Mouse (Mus musculus) liver, embryonic 18 days (tissue): ENCODE measurements around the gene Mettl14. TPM values are rescaled to one million over a fixed set of nuclear protein-coding genes. Genes with fewer than 3 reads are reported as not detected.

ENCODE experiments used
- polyA plus RNA-seq: library from polyadenylated mRNA; depleted of rRNA; stranded (reverse); fragments of >200 nt; gene quantifications from 2 replicates; pipeline ENCODE4 v1.2.3, GENCODE M21; 2012; rRNA removed

Gene Mettl14
- 4.3 and 4.8 TPM in 2 replicates for polyA plus RNA-seq

DNA sequence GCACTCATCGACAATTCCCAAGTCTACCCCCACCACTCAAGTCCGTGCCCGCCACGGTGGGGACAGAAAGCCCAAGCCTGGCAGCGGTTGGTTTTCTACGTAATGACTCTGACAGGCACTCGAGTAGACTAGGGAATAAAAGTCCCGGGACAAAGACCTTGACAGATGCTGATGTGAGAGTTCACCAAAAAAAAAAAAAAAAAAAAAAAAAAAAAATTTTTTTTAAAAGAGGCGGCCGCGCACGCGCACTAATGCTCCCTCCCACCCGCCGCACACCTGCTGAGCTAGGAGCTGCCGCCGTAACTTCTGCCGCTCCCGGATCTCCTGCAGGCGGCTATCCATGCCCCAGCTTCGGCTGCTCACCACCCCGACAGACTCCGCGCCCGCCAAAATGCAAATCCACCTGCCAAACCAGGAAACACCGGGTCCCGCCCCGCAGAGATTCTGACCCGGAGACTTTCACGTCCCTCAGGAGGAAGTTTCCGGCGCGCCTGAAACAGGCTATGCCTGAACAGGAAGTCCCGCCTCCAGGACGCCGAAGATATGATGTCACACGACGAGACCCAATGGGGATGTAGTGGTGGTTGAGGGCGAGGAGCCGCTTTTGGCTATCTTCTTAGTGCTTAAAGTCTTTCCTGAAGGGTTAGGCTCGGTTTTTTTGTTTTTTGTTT, at the start of gene Mettl14:
TSS of gene Mettl14 (minus strand) at position 623 of the 671 bp plus-strand sequence.

Other genes starting within 250 kb of the Mettl14 start
- 0.05 and 0.06 TPM in 2 replicates for gene Synpo2, start 150.0 kb downstream of the Mettl14 start, polyA plus RNA-seq
- gene Sec24d, start 118.7 kb downstream of the Mettl14 start, polyA plus RNA-seq = 18.7 and 23.1 TPM in 2 replicates
- 0.66 and 0.70 TPM in 2 replicates for gene Prss12, start 60.8 kb upstream of the Mettl14 start, polyA plus RNA-seq